Mouse (Mus musculus) limb, embryonic 10.5 days (tissue): ENCODE data around the gene Arid1a. TPM values are rescaled to one million over a fixed set of nuclear protein-coding genes. Genes with fewer than 3 reads are reported as not detected.

ENCODE experiments used
- DNase-seq: peaks from one replicate; pipeline ENCODE4 v3.0.0-alpha.2; 2017; ENCODE audit warnings: low spot score
- H3K27ac ChIP-seq: fragments of 300-500 bp; sonication (generic); 2 replicates; pipeline ENCODE4 v1.5.1; 2016; ENCODE audit warnings: mild to moderate bottlenecking
- H3K27me3 ChIP-seq: fragments of 300-500 bp; sonication (generic); 2 replicates; pipeline ENCODE4 v1.6.1; 2016; ENCODE audit warnings: low read depth, mild to moderate bottlenecking; ENCODE audit not compliant: poor library complexity, severe bottlenecking
- H3K36me3 ChIP-seq: fragments of 300-500 bp; sonication (generic); 2 replicates; pipeline ENCODE4 v1.6.1; 2016; ENCODE audit warnings: mild to moderate bottlenecking, moderate library complexity
- H3K4me1 ChIP-seq: fragments of 300-500 bp; sonication (generic); 2 replicates; pipeline ENCODE4 v1.6.1; 2016
- H3K4me3 ChIP-seq: fragments of 300-500 bp; sonication (generic); 2 replicates; pipeline ENCODE4 v1.5.1; 2016; ENCODE audit warnings: mild to moderate bottlenecking, moderate library complexity
- H3K9me3 ChIP-seq: fragments of 300-500 bp; sonication (generic); replicated peaks from 2 replicates; pipeline ENCODE4 v1.6.1; 2016; ENCODE audit warnings: mild to moderate bottlenecking
- WGBS: fragments of 180-500 bp; shearing (Covaris S2); methylation state at CpG from one replicate; pipeline ENCODE4 v1.1.7; 2016; 5-methylcytosine and 5-hydroxymethylcytosine counted together
- microRNA-seq: library from miRNA; unstranded; fragments of <30 nt; microRNA quantifications from one replicate; pipeline ENCODE4, GENCODE M21; 2017
- polyA plus RNA-seq: library from polyadenylated mRNA; unstranded; fragments of >200 nt; fragmentation: Nextera tagmentation; extraction: Ambion mirVana; gene quantifications from 2 replicates; pipeline ENCODE4 v1.2.1, GENCODE M21; 2016

The Arid1a gene
- polyA plus RNA-seq, 1 experiment from 2014 or later = 46.6 TPM

GRCm38 (mm10) chr4:133631071-133631768, 125.3 kb downstream of the Arid1a start:
- Histone ChIP-seq H3K36me3 (peaks cover 10% of the 10 kb centered on the region), H3K4me3 (peak overlapping the region; percentile 12; the same call in 1 of the 2 replicates), H3K27me3 (no peaks in the 10 kb centered on the region), H3K9me3 (no peaks in the 10 kb centered on the region), H3K27ac (no peak overlapping the region), H3K4me1 (peaks cover 50% of the 10 kb centered on the region)
- DNase-seq = no peak
- 85% methylated on average over 14 of the region's 14 CpGs for WGBS

GRCm38 (mm10) chr4:133630326-133630920, 126.1 kb downstream of the Arid1a start:
- H3K27me3 ChIP-seq = no peaks in the 10 kb centered on the region
- H3K4me1 ChIP-seq = peaks cover 54% of the 10 kb centered on the region
- H3K9me3 ChIP-seq = no peaks in the 10 kb centered on the region
- DNase-seq = no peak
- H3K4me3 ChIP-seq = no peak overlapping the region
- 93% methylated on average over 8 of the region's 8 CpGs for WGBS
- H3K36me3 ChIP-seq = peaks cover 18% of the 10 kb centered on the region
- H3K27ac ChIP-seq = no peak overlapping the region

- WGBS = 89% methylated on average over 7 of the region's 7 CpGs
- Histone ChIP-seq H3K4me1 (peaks cover 54% of the 10 kb centered on the region), H3K36me3 (peaks cover 30% of the 10 kb centered on the region), H3K27me3 (no peaks in the 10 kb centered on the region), H3K9me3 (no peaks in the 10 kb centered on the region), H3K4me3 (no peak overlapping the region), H3K27ac (no peak overlapping the region)
- DNase-seq = no peak
Observed at GRCm38 (mm10) chr4:133629191-133629590, 127.4 kb downstream of the Arid1a start.

Small RNA genes lying within 50 kb of the gene (microRNA-seq; reads per million reads assigned to microRNA genes)
- 0.88 reads per million for gene Mir7227

Other genes starting within 250 kb of the Arid1a start
- 6.7 and 8.5 TPM in 2 replicates for gene Kdf1, start 237.8 kb downstream of the Arid1a start, polyA plus RNA-seq
- 493 and 582 TPM in 2 replicates for gene Nudc, start 210.8 kb downstream of the Arid1a start, polyA plus RNA-seq
- gene Nr0b2, start 203.4 kb downstream of the Arid1a start, polyA plus RNA-seq = 0.13 TPM in 1 of 2 replicates, not detected in the other
- gene Gpatch3, start 182.0 kb downstream of the Arid1a start, polyA plus RNA-seq = 12.9 and 14.0 TPM in 2 replicates
- gene Gpn2, start 172.4 kb downstream of the Arid1a start, polyA plus RNA-seq = 31.3 and 31.6 TPM in 2 replicates
- gene Sfn, start 154.6 kb downstream of the Arid1a start, polyA plus RNA-seq = 29.7 and 38.7 TPM in 2 replicates
- gene Zdhhc18, start 106.6 kb downstream of the Arid1a start, polyA plus RNA-seq = 3.6 and 4.0 TPM in 2 replicates
- 17.9 and 19.6 TPM in 2 replicates for gene Pigv, start 84.1 kb downstream of the Arid1a start, polyA plus RNA-seq
- 52.1 and 53.3 TPM in 2 replicates for gene Rps6ka1, start 131.0 kb upstream of the Arid1a start, polyA plus RNA-seq
- 2,670 and 2,950 TPM in 2 replicates for gene Hmgn2, start 211.9 kb upstream of the Arid1a start, polyA plus RNA-seq
- gene Dhdds, start 244.1 kb upstream of the Arid1a start, polyA plus RNA-seq = 41.8 and 41.9 TPM in 2 replicates